Mouse (Mus musculus) lung, embryonic 16.5 days (tissue): Measurements from ENCODE around the gene Hcrtr1. TPM values are rescaled to one million over a fixed set of nuclear protein-coding genes. Genes with fewer than 3 reads are reported as not detected.

Experiments used
- ATAC-seq: fragments of 200-750 bp; cut with Nextera tagmentation; 2 replicates; pipeline ENCODE4 v1.8.0; 2017; ENCODE audit warnings: low read depth, mild to moderate bottlenecking, moderate library complexity
- H3K27ac ChIP-seq: fragments of 300-500 bp; sonication (generic); 2 replicates; pipeline ENCODE4 v1.5.1; 2014; ENCODE audit warnings: mild to moderate bottlenecking, control low read depth, low read length
- H3K27me3 ChIP-seq: fragments of 300-500 bp; sonication (generic); 2 replicates; pipeline ENCODE4 v1.6.1; 2014; ENCODE audit warnings: low read depth, low read length, mixed read lengths; ENCODE audit not compliant: control insufficient read depth, insufficient read depth
- H3K36me3 ChIP-seq: fragments of 300-500 bp; sonication (generic); 2 replicates; pipeline ENCODE4 v1.6.1; 2014; ENCODE audit warnings: low read length; ENCODE audit not compliant: control insufficient read depth, insufficient read depth
- H3K4me1 ChIP-seq: fragments of 300-500 bp; sonication (generic); replicated peaks from 2 replicates; pipeline ENCODE4 v1.6.1; 2014; ENCODE audit warnings: low read length, mixed read lengths; ENCODE audit not compliant: control insufficient read depth, insufficient read depth
- H3K4me2 ChIP-seq: fragments of 300-500 bp; sonication (generic); 2 replicates; pipeline ENCODE4 v1.6.1; 2014; ENCODE audit warnings: low read depth, low read length, control low read depth
- H3K4me3 ChIP-seq: fragments of 300-500 bp; sonication (generic); 2 replicates; pipeline ENCODE4 v1.5.1; 2014; ENCODE audit warnings: mild to moderate bottlenecking, low read length, control low read depth
- H3K9ac ChIP-seq: fragments of 300-500 bp; sonication (generic); 2 replicates; pipeline ENCODE4 v1.6.1; 2014; ENCODE audit warnings: low read length, control low read depth
- H3K9me3 ChIP-seq: fragments of 300-500 bp; sonication (generic); 2 replicates; pipeline ENCODE4 v1.6.1; 2016; ENCODE audit warnings: low read length; ENCODE audit not compliant: control insufficient read depth
- WGBS: fragments of 180-500 bp; shearing (Covaris S2); extraction: QIAGEN DNeasy Blood & Tissue Kit; methylation state at CpG from one replicate; pipeline ENCODE4 v1.1.7; 2014; 5-methylcytosine and 5-hydroxymethylcytosine counted together
- polyA plus RNA-seq: library from polyadenylated mRNA; unstranded; fragments of >200 nt; fragmentation: Nextera tagmentation; extraction: Ambion mirVana; gene quantifications from 2 replicates; pipeline ENCODE4 v1.2.1, GENCODE M21; 2015

Hcrtr1 gene
- polyA plus RNA-seq, 1 experiment from 2014 or later = 0.40 TPM

GRCm38 (mm10) chr4:130170362-130170761 is 31.2 kb upstream of the Hcrtr1 start:
- WGBS = 75% methylated on average over 4 of the region's 4 CpGs
- Histone ChIP-seq H3K9ac (no peak overlapping the region), H3K4me3 (no peak overlapping the region), H3K4me2 (no peak overlapping the region), H3K9me3 (no peaks in the 10 kb centered on the region), H3K27ac (no peak overlapping the region), H3K27me3 (no peaks in the 10 kb centered on the region), H3K4me1 (peaks cover 72% of the 10 kb centered on the region), H3K36me3 (0 out of 2 replicates have a peak, but pooled peaks cover 2% of the 10 kb centered on the region)
- ATAC-seq = no peak

- Histone ChIP-seq H3K27ac (no peak overlapping the region), H3K4me2 (no peak overlapping the region), H3K4me1 (peaks cover 63% of the 10 kb centered on the region), H3K36me3 (0 out of 2 replicates have a peak, but pooled peaks cover 2% of the 10 kb centered on the region), H3K27me3 (no peaks in the 10 kb centered on the region), H3K9me3 (no peaks in the 10 kb centered on the region), H3K9ac (no peak overlapping the region), H3K4me3 (no peak overlapping the region)
- no peak for ATAC-seq
- 76% methylated on average over 16 of the region's 16 CpGs for WGBS
Observed at GRCm38 (mm10) chr4:130169411-130169971, 30.3 kb upstream of the Hcrtr1 start.

GRCm38 (mm10) chr4:130168280-130169183 is 29.4 kb upstream of the Hcrtr1 start:
- Histone ChIP-seq H3K4me3 (no peak overlapping the region), H3K27me3 (no peaks in the 10 kb centered on the region), H3K9ac (peak overlapping the region; percentile 44), H3K4me1 (peaks cover 60% of the 10 kb centered on the region), H3K27ac (peak overlapping the region; percentile 92), H3K9me3 (no peaks in the 10 kb centered on the region), H3K4me2 (peak overlapping the region; percentile 37), H3K36me3 (0 out of 2 replicates have a peak, but pooled peaks cover 2% of the 10 kb centered on the region)
- 30% methylated on average over 16 of the region's 16 CpGs for WGBS
- ATAC-seq = peak; percentile 77

- Histone ChIP-seq H3K36me3 (0 out of 2 replicates have a peak, but pooled peaks cover 2% of the 10 kb centered on the region), H3K27ac (peak overlapping the region; percentile 92), H3K4me3 (peak overlapping the region; percentile 18; the same call in 1 of the 2 replicates), H3K9me3 (no peaks in the 10 kb centered on the region), H3K4me2 (peak overlapping the region; percentile 37), H3K9ac (peak overlapping the region; percentile 5), H3K4me1 (peaks cover 59% of the 10 kb centered on the region), H3K27me3 (no peaks in the 10 kb centered on the region)
- ATAC-seq = peak; percentile 29; the same call in 1 of the 2 replicates
- 30% methylated on average over 9 of the region's 9 CpGs for WGBS
Observed at GRCm38 (mm10) chr4:130167814-130168213, 28.7 kb upstream of the Hcrtr1 start.

- no peaks in the 10 kb centered on the region for H3K27me3 ChIP-seq
- 0 out of 2 replicates have a peak, but pooled peaks cover 2% of the 10 kb centered on the region for H3K36me3 ChIP-seq
- H3K4me2 ChIP-seq = peak overlapping the region; percentile 37
- no peak for ATAC-seq
- peak overlapping the region; percentile 5; the same call in 1 of the 2 replicates for H3K9ac ChIP-seq
- peak overlapping the region; percentile 92 for H3K27ac ChIP-seq
- peaks cover 57% of the 10 kb centered on the region for H3K4me1 ChIP-seq
- WGBS = 55% methylated on average over 22 of the region's 22 CpGs
- H3K9me3 ChIP-seq = no peaks in the 10 kb centered on the region
- peak overlapping the region; percentile 18; the same call in 1 of the 2 replicates for H3K4me3 ChIP-seq
Observed at GRCm38 (mm10) chr4:130167321-130167720, 28.2 kb upstream of the Hcrtr1 start.

- H3K36me3 ChIP-seq = 0 out of 2 replicates have a peak, but pooled peaks cover 2% of the 10 kb centered on the region
- no peak overlapping the region for H3K4me2 ChIP-seq
- H3K4me1 ChIP-seq = peaks cover 50% of the 10 kb centered on the region
- H3K27me3 ChIP-seq = no peaks in the 10 kb centered on the region
- peak overlapping the region; percentile 50 for H3K9ac ChIP-seq
- H3K27ac ChIP-seq = peak overlapping the region; percentile 52
- no peaks in the 10 kb centered on the region for H3K9me3 ChIP-seq
- no peak for ATAC-seq
- no peak overlapping the region for H3K4me3 ChIP-seq
- WGBS = 59% methylated on average over 8 of the region's 8 CpGs
Observed at GRCm38 (mm10) chr4:130166592-130166991, 27.4 kb upstream of the Hcrtr1 start.

- H3K36me3 ChIP-seq = 0 out of 2 replicates have a peak, but pooled peaks cover 2% of the 10 kb centered on the region
- H3K27ac ChIP-seq = peak overlapping the region; percentile 52; the same call in 1 of the 2 replicates
- no peak overlapping the region for H3K4me2 ChIP-seq
- H3K27me3 ChIP-seq = no peaks in the 10 kb centered on the region
- WGBS = 69% methylated on average over 18 of the region's 18 CpGs
- peaks cover 47% of the 10 kb centered on the region for H3K4me1 ChIP-seq
- H3K9me3 ChIP-seq = no peaks in the 10 kb centered on the region
- no peak overlapping the region for H3K4me3 ChIP-seq
- ATAC-seq = no peak
- no peak overlapping the region for H3K9ac ChIP-seq
Observed at GRCm38 (mm10) chr4:130166061-130166460, 26.9 kb upstream of the Hcrtr1 start.

- no peaks in the 10 kb centered on the region for H3K27me3 ChIP-seq
- no peak overlapping the region for H3K4me3 ChIP-seq
- no peaks in the 10 kb centered on the region for H3K9me3 ChIP-seq
- peak overlapping the region; percentile 51 for H3K27ac ChIP-seq
- H3K36me3 ChIP-seq = 0 out of 2 replicates have a peak, but pooled peaks cover 2% of the 10 kb centered on the region
- H3K4me1 ChIP-seq = peaks cover 45% of the 10 kb centered on the region
- WGBS = 71% methylated on average over 6 of the region's 6 CpGs
- peak overlapping the region; percentile 56 for H3K9ac ChIP-seq
- ATAC-seq = no peak
- H3K4me2 ChIP-seq = no peak overlapping the region
Observed at GRCm38 (mm10) chr4:130164121-130164520, 25.0 kb upstream of the Hcrtr1 start.

GRCm38 (mm10) chr4:130163391-130163861 is 24.3 kb upstream of the Hcrtr1 start:
- no peaks in the 10 kb centered on the region for H3K9me3 ChIP-seq
- peak overlapping the region; percentile 44 for H3K4me2 ChIP-seq
- peak overlapping the region; percentile 28 for H3K4me3 ChIP-seq
- H3K27ac ChIP-seq = peak overlapping the region; percentile 51
- peak overlapping the region; percentile 56 for H3K9ac ChIP-seq
- ATAC-seq = peak; percentile 48
- H3K36me3 ChIP-seq = 0 out of 2 replicates have a peak, but pooled peaks cover 2% of the 10 kb centered on the region
- 6% methylated on average over 20 of the region's 20 CpGs for WGBS
- H3K4me1 ChIP-seq = peaks cover 38% of the 10 kb centered on the region
- H3K27me3 ChIP-seq = no peaks in the 10 kb centered on the region
